Mouse (Mus musculus) cerebellum, adult 11 months (tissue): ENCODE data around the gene Tradd.

Experiments used
- DNase-seq: peaks from one replicate; pipeline ENCODE4 v3.0.0; 2022

Gene Tradd

DNA sequence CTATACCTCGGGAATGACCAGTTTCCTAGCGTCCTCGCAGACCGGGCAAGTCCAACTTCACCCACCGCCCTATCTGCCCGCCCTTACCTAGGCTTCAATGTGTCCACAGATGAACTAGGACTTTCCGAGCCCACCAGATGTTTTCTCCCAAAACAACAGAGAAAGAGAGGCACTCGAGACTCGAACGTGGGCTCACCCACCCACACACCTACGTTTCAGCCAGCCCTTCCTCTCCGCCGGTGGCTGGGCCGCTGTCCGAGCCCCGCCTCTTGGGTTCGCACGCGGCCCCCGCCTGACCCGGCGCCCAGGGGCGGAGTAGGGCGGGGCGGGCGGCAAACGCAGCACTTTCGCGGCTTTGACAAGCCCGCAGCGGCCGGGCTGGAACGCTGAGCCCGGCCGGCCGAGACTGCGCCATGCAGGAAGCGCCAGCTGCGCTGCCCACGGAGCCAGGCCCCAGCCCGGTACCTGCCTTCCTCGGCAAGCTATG, 5.1 kb upstream of the Tradd start, which contains the start of gene Hsf4:
Gene Hsf4, plus strand, starts transcription at position 341 of the 487 bp plus-strand sequence.
- DNase-seq = peak; percentile 59

- DNase-seq = no peak
Observed at GRCm38 (mm10) chr8:105269075-105269458, 4.7 kb upstream of the Tradd start.

- DNase-seq = peak; percentile 68
Observed at GRCm38 (mm10) chr8:105268342-105269074, 4.1 kb upstream of the Tradd start.

GRCm38 (mm10) chr8:105266775-105267174, 2.4 kb upstream of the Tradd start:
- no peak for DNase-seq

DNA sequence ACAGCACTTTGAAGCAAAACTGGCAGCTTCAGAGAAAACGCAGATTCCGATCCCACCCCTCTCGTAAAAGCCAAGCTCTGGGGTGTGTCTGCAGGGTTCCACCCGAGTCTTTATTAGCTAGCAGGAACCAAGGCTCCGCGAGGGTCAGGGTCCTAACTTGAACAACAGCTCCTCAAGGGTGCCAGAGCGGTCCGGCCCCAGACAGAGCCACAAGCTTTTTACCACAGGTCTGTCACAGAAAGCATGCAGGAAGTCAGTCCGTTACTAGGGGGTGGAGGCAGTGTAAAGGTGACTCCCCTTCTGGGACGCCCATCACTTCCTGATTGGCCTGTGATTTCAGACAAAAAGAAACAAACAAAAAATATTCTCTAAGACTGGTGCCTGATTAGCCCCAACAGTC, 719 bp upstream of the Tradd start:
- no peak for DNase-seq

DNA sequence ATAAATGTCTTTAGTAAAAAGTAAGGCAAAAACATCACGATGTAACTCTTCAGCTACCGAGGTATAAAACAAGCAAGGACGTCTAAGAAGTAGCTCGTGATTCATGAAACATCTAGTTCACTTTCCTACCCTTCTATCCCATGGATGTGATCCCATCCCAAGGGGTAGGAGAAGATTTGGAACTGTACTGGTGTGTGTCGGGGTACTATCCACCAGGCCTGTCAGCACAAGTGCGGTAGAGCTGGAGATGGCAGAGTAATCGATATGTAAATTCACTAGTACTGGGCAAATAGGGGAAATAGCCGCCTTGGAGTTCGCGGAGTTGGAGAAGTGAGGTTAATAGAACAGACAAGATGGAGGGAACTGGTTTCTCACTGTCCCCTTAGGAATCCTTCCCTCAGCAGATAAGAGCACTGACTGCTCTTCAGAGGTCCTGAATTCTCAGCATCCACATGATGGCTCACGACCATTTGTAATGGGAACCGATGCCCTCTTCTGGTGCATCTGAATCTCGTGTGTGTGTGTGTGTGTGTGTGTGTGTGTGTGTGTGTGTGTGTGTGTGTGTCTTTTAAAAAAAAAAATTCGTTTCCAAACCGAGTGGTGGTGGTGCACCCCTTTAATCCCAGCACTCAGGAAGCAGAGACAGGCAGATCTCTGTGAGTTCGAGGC, 1.0 kb downstream of the Tradd start:
- DNase-seq = no peak

DNA sequence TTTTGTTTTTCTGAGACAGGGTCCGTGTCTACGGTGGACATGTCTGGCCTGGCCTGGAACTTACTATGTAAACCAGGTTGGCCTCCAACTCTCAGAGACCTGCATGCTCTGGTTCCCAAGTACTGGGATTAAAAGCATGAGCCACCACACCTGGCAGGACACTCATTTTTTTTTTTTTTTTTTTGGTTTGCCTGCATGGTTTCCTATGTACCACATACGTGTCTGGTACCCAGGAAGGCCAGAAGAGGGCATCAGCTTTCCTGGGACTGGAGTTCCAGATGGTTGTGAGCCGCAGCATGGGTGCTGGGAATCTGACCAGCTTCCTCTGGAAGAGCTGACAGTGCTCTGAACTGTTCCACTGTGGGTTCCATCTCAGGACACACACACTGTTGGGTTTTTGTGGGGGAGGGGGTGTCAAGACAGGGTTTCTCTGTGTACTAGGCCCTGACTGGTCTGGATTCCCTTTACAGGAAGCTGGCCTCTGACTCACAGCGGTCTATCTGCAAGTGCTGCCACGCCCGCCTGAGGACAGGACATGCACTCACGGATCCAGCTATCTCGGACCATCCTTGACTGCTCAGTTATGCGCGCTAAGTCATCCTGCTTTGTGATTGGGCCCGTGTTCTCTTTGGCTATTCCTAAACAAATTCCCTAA, 3.0 kb downstream of the Tradd start:
- DNase-seq = no peak

- no peak for DNase-seq
Observed at GRCm38 (mm10) chr8:105260371-105261099, 3.9 kb downstream of the Tradd start.

- DNase-seq = peak; percentile 68
Observed at GRCm38 (mm10) chr8:105259721-105260320, 4.6 kb downstream of the Tradd start.

DNA sequence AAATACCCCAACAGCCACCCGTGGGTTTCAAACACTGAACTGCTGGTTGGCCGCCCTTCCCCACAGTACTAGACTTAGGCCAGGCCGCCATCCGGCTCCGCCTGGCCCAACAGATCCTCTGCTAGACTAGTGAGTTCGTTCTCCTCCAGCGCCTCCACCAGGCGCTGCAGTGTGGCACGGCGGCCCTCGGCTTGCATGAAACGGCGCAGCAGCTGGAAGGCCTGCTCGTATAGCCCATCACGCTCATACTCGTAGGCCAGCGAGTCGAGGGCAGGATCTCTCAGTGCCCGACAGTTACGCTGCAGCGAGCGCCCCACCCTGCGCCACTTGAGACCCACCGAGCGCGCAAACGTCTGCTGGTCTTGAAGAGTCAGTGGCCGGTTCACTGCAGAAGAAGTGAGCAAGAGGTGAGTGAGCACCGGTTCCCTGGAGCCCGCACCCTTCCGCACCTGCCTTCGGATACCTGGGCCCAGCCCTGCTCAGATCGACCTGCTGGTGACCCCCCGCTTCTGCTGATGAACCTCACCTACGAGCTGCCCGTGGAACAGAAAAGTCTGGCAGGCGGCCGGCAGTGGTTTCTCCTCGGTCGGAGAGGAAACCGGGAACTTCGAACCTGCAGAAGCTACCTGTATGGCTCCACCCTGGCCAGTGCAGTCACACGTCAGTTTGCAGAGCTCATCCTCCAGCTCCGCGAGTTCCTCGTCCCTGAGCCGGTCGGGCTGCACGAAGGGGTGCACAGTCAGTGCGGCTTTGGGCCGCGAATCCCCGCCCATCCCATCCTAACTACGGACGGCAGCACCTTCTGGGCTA, 5.3 kb downstream of the Tradd start:
- DNase-seq = no peak

- DNase-seq = no peak
Observed at GRCm38 (mm10) chr8:105257318-105258114, 6.9 kb downstream of the Tradd start.

DNA sequence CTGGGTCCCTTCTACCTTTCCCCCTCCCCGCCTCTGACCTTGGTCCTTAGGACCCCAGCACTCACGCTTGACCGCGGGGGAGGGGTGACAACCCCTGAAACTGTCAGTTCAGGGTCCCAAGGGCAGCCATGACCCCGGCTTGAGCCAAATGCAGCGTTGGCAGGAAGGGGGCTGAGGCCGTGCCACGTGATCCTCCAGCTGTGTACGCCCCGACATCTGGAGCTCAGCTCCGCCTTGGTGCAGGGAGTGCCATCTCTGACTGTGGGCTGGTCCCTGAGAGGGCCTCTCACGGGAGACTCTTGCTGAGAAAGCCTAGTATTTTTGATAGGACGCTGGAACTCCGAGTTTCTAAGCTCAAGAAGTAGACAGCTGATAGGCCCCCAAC, 9.5 kb downstream of the Tradd start, which contains the start of gene B3gnt9:
Gene B3gnt9, minus strand, starts transcription at position 188 of the 385 bp plus-strand sequence.
- DNase-seq = no peak

GRCm38 (mm10) chr8:105254152-105254965, 10.1 kb downstream of the Tradd start:
- DNase-seq = peak; percentile 77

DNA sequence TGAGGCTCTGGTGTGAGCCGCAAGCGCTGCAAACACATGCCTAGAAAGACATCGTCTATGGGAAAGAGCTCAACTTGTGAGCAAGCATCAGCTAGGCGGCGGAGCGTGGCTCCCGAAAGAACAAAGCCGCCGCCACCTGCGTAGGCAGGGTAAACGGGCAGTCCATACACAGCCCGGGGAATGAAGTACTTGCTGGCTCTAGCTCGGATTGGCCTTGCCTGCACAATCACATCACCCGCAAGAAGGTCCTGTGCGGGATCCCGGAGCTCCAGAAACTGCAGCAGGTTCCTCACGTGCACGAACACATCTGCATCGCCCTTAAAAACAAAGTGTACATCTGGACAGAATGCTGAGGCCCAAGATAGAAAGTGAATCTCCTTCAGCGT, 10.7 kb downstream of the Tradd start:
- DNase-seq = no peak

- DNase-seq = no peak
Observed at GRCm38 (mm10) chr8:105252680-105253537, 11.5 kb downstream of the Tradd start.

GRCm38 (mm10) chr8:105251954-105252353, 12.5 kb downstream of the Tradd start:
- no peak for DNase-seq

DNA sequence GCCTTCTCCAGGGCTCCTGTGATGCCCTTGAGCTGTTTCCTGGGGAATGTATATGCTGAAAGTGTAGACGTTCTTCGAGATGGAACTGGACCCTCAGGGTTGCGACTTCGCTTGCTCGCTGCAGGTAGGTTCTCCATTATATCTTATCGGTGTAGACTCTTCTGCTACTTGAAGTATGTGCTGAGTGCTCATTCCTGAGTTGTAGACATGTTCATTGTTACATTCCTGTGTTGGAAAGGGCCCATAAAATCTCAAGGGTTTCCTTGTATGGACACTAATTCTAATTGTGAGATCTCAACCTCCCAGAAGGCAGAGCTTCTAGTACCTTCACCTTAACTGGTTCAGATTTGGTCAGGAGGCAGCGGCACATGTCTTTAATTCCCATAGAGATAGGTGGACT, 23.4 kb downstream of the Tradd start:
- no peak for DNase-seq

- DNase-seq = no peak
Observed at GRCm38 (mm10) chr8:105237442-105238142, 26.8 kb downstream of the Tradd start.
